Mouse (Mus musculus): ENCODE measurements around the gene Fras1. TPM values are rescaled to one million over a fixed set of nuclear protein-coding genes. Genes with fewer than 3 reads are reported as not detected.

Gene Fras1
- polyA plus RNA-seq, 1 experiment from 2014 or later, result 7.1 TPM

DNA sequence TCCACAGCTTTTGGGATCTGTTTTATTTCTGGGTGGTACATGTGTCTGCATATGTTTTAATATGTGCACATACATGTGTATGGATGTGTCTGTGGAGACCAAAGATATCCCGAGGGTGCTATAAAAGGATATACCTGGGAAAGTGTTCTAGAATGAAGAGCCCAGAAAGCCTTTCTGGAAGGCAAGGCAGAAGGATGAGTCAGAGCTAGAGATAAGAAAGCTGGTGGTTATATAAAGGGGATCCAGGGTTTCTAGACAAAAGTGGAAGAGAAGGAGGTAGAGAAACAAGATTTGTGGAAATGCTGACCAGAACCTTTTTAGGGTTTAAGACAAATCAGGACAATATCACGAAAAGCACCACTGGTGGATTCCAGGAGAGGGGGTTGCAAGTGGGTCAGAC lies 267.5 kb downstream of the Fras1 start:
- ATAC-seq (ENCODE audit: low FRiP score, low read depth), result no peak
- no peak overlapping the region for H3K27ac ChIP-seq (replicated peaks)
- H3K27me3 ChIP-seq, result no peaks in the 10 kb centered on the region
- no peaks in the 10 kb centered on the region for H3K9me3 ChIP-seq
- H3K4me1 ChIP-seq (replicated peaks), result no peaks in the 10 kb centered on the region
- no peak overlapping the region for H3K4me2 ChIP-seq
- no peak overlapping the region for H3K4me3 ChIP-seq
- H3K9ac ChIP-seq, result no peak overlapping the region
- 94% methylated on average over 2 of the region's 2 CpGs for WGBS
- H3K36me3 ChIP-seq, result no peaks in the 10 kb centered on the region

DNA sequence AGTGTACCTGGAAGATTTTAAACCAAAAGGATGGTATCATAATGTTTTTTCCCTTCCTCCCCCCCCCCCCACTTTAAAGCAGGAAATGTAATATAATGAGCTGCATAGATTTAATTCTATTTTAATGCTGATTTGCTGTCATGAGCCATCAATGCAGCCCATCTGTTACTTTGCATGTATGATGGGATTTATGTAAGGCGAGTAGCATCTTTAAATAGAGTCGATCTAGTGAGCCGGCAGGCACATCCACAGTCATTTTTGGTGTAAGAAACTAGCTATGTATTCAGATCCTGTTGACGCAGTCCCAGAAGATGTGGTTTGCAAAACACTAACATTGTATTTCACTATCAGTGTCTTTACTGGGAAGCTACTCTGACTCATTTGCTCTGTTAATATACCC lies 301.9 kb downstream of the Fras1 start:
- Histone ChIP-seq H3K27ac (replicated peaks) (no peak overlapping the region), H3K9me3 (no peaks in the 10 kb centered on the region), H3K36me3 (no peaks in the 10 kb centered on the region), H3K4me1 (replicated peaks) (no peaks in the 10 kb centered on the region), H3K27me3 (no peaks in the 10 kb centered on the region), H3K9ac (no peak overlapping the region), H3K4me3 (no peak overlapping the region), H3K4me2 (no peak overlapping the region)
- no peak for ATAC-seq (ENCODE audit: low FRiP score, low read depth)
- 72% methylated on average over 4 of the region's 4 CpGs for WGBS

DNA sequence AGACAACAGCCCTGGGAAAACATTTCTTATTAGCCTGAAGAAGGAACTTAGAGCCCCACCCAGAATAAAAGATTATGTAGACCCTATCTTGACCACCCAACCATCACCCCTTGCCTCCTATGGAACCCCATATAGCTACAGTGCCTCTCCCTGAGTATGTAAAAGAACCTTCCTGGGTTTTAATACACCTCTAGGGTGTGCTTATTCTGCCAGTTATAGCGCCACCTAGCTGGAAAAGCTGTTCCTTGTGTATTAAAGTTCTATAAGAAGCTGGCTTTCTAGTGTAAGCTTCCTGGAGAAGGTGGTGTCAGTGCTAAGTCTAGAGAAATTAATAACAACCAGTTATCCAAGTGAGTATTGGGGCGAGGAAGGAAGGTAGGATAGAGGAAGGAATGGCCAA lies 303.7 kb downstream of the Fras1 start:
- no peaks in the 10 kb centered on the region for H3K36me3 ChIP-seq
- 35% methylated on average over 2 of the region's 2 CpGs for WGBS
- H3K27ac ChIP-seq (replicated peaks), result no peak overlapping the region
- no peaks in the 10 kb centered on the region for H3K9me3 ChIP-seq
- H3K27me3 ChIP-seq, result no peaks in the 10 kb centered on the region
- no peak overlapping the region for H3K4me2 ChIP-seq
- no peaks in the 10 kb centered on the region for H3K4me1 ChIP-seq (replicated peaks)
- H3K9ac ChIP-seq, result no peak overlapping the region
- no peak overlapping the region for H3K4me3 ChIP-seq
- ATAC-seq (ENCODE audit: low FRiP score, low read depth), result no peak

DNA sequence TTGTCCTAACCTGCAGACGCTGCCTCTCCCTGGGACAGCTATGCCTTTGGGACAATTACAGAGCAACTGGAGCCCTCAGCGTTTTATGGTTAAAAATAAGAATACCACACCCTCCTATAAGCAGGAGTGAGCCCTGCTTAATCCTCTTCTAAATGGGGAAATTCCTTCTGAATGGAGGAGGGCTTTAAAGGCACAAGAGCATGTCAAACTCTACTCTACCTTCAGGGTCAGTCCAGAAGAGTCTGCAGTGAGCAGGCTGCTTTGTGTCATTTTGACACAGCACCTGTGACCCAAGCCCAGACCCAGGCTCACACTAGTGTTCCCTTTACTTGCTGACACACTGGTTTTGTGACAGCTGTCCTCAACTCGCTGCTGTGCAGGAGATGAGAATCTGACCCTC lies 307.3 kb downstream of the Fras1 start:
- no peak overlapping the region for H3K9ac ChIP-seq
- H3K4me3 ChIP-seq, result no peak overlapping the region
- 55% methylated on average over 3 of the region's 3 CpGs for WGBS
- H3K4me1 ChIP-seq (replicated peaks), result no peaks in the 10 kb centered on the region
- no peaks in the 10 kb centered on the region for H3K27me3 ChIP-seq
- H3K4me2 ChIP-seq, result no peak overlapping the region
- no peaks in the 10 kb centered on the region for H3K36me3 ChIP-seq
- ATAC-seq (ENCODE audit: low FRiP score, low read depth), result no peak
- H3K27ac ChIP-seq (replicated peaks), result no peak overlapping the region
- no peaks in the 10 kb centered on the region for H3K9me3 ChIP-seq

DNA sequence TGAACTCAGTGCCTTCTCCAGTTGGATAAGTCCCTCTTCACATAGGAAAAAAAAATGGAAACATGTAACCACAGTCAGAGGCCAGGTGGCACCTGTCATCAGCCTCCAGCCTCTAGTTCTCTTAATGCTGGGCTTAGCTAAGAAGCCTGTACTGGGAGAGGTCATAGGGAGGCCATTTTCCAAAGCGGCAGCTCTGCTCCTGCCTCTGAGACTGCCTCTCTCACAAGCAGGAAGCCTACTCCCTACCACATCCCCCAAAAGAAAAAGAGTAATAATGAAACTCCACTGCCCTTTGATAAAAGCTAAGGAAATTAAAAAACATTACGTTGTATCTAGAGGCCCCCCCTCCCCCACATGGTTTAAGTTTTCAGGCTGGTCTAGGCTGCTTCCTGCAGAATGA lies 309.0 kb downstream of the Fras1 start:
- H3K9me3 ChIP-seq, result no peaks in the 10 kb centered on the region
- H3K9ac ChIP-seq, result no peak overlapping the region
- no peaks in the 10 kb centered on the region for H3K27me3 ChIP-seq
- H3K27ac ChIP-seq (replicated peaks), result no peak overlapping the region
- no peaks in the 10 kb centered on the region for H3K36me3 ChIP-seq
- 93% methylated on average over 2 of the region's 2 CpGs for WGBS
- H3K4me3 ChIP-seq, result no peak overlapping the region
- ATAC-seq (ENCODE audit: low FRiP score, low read depth), result no peak
- H3K4me2 ChIP-seq, result no peak overlapping the region
- H3K4me1 ChIP-seq (replicated peaks), result no peaks in the 10 kb centered on the region

DNA sequence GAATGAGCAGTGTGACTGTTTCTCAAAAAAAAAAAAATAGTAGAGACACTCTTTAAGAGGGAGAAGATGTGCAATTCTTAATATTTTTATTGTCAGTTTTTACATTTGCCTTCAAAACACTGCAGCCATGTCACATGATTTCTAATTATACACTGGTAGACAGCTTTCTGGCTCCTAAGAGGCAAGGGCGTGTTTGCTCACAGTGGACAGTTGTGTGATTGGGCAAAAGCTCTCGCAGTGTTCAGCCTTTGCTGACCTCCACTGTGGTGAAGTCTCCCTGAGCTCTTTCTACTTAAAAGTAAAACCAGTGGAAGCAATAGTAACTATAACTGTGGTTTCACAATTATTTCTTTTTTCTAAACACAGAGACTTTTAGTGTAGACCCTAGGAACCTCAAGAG lies 315.1 kb downstream of the Fras1 start:
- Histone ChIP-seq H3K27ac (replicated peaks) (no peak overlapping the region), H3K9ac (no peak overlapping the region), H3K4me1 (replicated peaks) (no peaks in the 10 kb centered on the region), H3K36me3 (no peaks in the 10 kb centered on the region), H3K4me3 (no peak overlapping the region), H3K9me3 (no peaks in the 10 kb centered on the region), H3K4me2 (no peak overlapping the region), H3K27me3 (no peaks in the 10 kb centered on the region)
- WGBS, result 82% methylated on average over 2 of the region's 2 CpGs
- no peak for ATAC-seq (ENCODE audit: low FRiP score, low read depth)

DNA sequence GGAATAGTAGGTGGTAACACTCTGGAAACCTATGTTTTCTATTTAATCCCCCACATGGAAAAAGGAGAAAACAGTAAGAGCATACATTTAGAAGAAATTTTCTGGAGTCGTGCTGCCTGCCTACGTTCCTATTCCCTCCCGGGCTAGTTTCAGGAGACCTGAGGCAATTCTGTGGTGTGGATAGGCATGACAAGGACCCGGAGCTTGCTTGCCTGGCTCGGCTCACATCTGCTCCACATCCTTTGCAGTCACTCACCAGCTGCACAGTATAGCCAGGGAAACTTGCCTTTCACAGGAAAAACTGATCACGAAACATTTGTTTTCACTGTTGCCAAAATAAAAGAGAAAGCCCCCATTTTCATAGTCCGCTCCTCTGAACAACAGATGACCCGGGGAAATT lies 325.2 kb downstream of the Fras1 start:
- Histone ChIP-seq H3K4me2 (no peak overlapping the region), H3K4me1 (replicated peaks) (peaks cover 9% of the 10 kb centered on the region), H3K4me3 (no peak overlapping the region), H3K27me3 (no peaks in the 10 kb centered on the region), H3K27ac (replicated peaks) (no peak overlapping the region), H3K36me3 (no peaks in the 10 kb centered on the region), H3K9ac (no peak overlapping the region), H3K9me3 (no peaks in the 10 kb centered on the region)
- no peak for ATAC-seq (ENCODE audit: low FRiP score, low read depth)
- WGBS, result 69% methylated on average over 8 of the region's 8 CpGs

DNA sequence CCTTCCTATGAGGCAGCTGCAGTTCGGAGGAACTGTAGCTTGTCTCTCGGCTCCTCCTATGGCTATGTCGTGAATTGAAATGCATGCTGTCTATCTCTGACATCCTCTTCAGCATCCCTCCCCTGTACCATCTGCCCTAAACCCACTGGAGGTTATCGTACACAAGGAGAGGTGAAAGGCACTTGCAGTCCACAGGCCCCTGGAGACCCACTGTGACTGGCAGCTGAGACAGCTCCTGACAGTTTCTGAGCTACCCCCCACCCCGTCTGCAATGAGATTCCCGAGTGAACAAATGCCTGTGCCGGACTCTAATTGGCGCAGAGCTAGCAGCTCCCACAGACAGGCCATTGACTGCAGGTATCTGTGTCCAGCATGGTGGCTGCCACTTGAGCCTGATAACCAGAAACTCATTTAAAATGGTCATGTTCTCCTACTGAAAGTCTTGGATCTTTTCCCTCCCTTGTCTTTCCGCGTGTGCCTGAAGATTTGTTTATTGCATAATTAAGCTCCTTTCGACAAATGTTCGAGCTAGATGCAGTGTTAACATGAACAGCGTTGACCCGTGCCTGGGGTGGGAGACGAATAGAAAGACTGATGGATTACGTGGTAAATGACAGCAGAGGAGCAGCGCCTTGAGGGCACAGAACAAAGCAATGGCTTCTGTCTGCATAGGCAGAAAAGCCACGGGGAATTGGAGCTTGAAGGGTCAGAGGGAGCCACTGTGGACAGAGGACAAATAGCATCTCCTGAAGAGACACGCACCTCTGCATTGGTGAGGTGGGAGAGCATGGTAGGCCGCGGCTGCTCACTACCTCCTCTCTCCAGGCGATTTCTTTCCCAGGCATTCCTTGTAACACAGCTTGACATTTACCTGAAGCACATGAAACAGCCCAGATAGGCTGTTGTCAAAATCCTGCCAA lies 329.2 kb downstream of the Fras1 start:
- Histone ChIP-seq H3K36me3 (no peaks in the 10 kb centered on the region), H3K4me2 (peak overlapping the region; percentile 20), H3K27ac (replicated peaks) (no peak overlapping the region), H3K27me3 (no peaks in the 10 kb centered on the region), H3K4me1 (replicated peaks) (peaks cover 9% of the 10 kb centered on the region), H3K9ac (no peak overlapping the region), H3K9me3 (no peaks in the 10 kb centered on the region), H3K4me3 (no peak overlapping the region)
- 21% methylated on average over 22 of the region's 22 CpGs for WGBS
- ATAC-seq (ENCODE audit: low FRiP score, low read depth), result peak; percentile 72

DNA sequence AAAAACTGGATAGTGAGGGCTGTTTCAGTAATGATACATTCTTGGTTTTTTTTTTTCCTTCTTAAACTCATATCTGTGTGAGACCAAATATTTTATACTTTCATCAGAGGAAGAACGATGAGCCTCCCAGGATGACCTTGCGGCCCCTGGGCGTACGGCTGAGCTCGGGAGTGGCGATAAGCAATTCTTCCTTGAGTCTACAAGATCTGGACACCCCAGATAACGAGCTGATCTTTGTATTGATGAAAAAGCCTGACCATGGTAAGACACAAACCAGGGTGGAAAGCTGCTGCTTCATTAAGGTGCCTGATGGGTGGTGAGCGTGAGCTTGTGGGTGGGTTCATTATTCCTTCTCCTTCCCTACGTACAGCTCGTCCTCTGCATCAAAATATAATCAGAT lies 334.8 kb downstream of the Fras1 start:
- Histone ChIP-seq H3K4me3 (no peak overlapping the region), H3K27me3 (no peaks in the 10 kb centered on the region), H3K4me2 (no peak overlapping the region), H3K27ac (replicated peaks) (no peak overlapping the region), H3K4me1 (replicated peaks) (peaks cover 11% of the 10 kb centered on the region), H3K9me3 (no peaks in the 10 kb centered on the region), H3K36me3 (no peaks in the 10 kb centered on the region), H3K9ac (no peak overlapping the region)
- 72% methylated on average over 10 of the region's 10 CpGs for WGBS
- no peak for ATAC-seq (ENCODE audit: low FRiP score, low read depth)

DNA sequence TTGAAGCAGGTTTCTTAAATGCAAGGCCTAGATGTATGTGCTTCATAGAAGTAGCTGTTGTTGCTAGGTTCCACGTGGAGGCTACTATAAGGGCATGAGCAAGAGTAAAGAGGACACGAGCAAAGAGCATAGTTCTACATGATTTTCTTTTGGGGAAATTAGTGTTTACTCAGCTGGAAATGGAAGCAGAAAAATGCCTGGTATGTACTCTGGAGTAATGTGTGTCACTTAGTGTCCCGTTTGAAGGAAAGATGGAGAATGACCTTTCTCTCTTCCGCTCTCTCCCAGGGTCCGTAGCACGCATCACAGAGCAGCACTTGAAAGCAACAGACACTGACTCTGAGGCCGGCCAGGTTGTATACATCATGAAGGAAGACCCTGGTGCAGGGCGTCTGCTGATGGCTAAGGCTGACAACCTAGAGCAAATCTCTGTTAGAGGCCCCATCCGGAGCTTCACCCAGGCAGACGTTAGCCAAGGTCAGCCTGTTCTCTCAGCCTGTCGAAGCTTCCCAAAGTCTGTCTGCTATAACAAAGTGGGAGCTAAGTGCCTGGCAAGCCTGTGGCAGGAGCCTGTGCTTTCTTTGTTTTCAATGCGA lies 338.4 kb downstream of the Fras1 start:
- WGBS, result 58% methylated on average over 12 of the region's 12 CpGs
- no peaks in the 10 kb centered on the region for H3K36me3 ChIP-seq
- no peaks in the 10 kb centered on the region for H3K27me3 ChIP-seq
- H3K27ac ChIP-seq (replicated peaks), result peak overlapping the region; percentile 57
- no peaks in the 10 kb centered on the region for H3K9me3 ChIP-seq
- ATAC-seq (ENCODE audit: low FRiP score, low read depth), result no peak
- H3K4me3 ChIP-seq, result no peak overlapping the region
- no peak overlapping the region for H3K9ac ChIP-seq
- H3K4me2 ChIP-seq, result no peak overlapping the region
- peaks cover 24% of the 10 kb centered on the region for H3K4me1 ChIP-seq (replicated peaks)

DNA sequence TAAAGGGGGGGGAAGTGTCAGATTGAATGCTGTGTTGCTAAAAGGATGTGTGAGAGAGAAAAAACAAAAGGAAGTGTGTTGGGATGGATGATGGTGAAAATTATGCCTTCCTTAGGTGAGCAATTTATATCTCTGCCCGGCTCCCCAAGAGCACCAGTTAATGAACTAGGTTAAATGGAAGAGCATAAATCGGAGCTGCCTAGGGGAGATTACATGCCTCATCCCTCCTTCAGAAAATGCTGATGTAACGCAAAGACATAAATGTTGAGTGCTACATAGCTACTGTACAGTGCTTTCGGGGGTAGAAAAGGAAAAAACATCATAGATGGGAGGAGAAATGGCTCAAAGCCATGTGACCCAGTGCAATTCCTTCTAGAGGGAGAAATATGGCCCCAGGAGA lies 339.0 kb downstream of the Fras1 start:
- no peak overlapping the region for H3K9ac ChIP-seq
- H3K4me3 ChIP-seq, result no peak overlapping the region
- H3K4me2 ChIP-seq, result no peak overlapping the region
- WGBS, result 54% methylated on average over 4 of the region's 4 CpGs
- H3K4me1 ChIP-seq (replicated peaks), result peaks cover 24% of the 10 kb centered on the region
- no peaks in the 10 kb centered on the region for H3K27me3 ChIP-seq
- no peaks in the 10 kb centered on the region for H3K9me3 ChIP-seq
- no peaks in the 10 kb centered on the region for H3K36me3 ChIP-seq
- 0 out of 2 replicates have a peak overlapping the region, but pooled peaks have one; percentile 57 for H3K27ac ChIP-seq (replicated peaks)
- ATAC-seq (ENCODE audit: low FRiP score, low read depth), result 0 out of 2 replicates have a peak, but pooled peaks have one; percentile 15

DNA sequence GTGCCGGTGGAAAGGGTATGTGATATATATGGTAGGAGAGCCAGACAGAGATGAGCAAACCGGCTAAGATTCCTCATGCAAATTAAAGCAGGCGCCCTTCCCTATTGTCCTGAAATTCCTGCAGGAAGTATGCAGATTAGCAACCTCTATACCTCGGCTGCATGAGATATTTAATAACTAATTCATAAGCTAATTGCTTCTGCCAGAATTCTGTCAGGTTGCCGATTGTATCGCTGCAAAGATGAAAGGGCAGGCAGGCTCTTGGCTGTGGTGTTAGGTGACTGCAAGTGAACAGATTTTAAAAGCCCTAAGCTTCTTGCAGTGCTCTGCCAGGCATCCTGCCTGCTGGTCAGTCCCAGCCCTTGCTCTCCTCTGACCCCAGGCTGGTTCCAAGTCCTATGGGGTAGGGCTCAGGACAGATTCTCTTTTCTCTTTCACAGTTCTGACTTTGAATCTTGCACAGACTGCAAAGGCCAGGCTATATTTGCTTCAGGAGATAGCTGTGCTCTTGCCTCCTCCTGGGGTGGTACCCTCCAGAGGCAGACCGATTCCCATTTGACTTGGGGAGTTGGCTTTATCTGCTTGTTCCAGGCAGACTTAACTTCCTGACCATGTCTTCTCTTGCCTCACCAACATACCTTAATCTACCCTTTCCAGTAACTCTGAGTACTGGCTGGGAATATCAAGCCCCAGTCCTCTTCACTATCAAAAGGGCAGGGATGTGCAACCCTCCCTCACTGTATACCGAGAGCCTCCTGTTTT lies 342.7 kb downstream of the Fras1 start:
- ATAC-seq (ENCODE audit: low FRiP score, low read depth), result peak; percentile 52
- no peaks in the 10 kb centered on the region for H3K36me3 ChIP-seq
- 36% methylated on average over 8 of the region's 8 CpGs for WGBS
- H3K9me3 ChIP-seq, result no peaks in the 10 kb centered on the region
- no peak overlapping the region; the same call in 1 of the 2 replicates for H3K27ac ChIP-seq (replicated peaks)
- H3K9ac ChIP-seq, result no peak overlapping the region
- H3K27me3 ChIP-seq, result no peaks in the 10 kb centered on the region
- H3K4me3 ChIP-seq, result no peak overlapping the region
- H3K4me1 ChIP-seq (replicated peaks), result peaks cover 24% of the 10 kb centered on the region
- H3K4me2 ChIP-seq, result no peak overlapping the region; the same call in 1 of the 2 replicates

Data from hindbrain, embryonic 15.5 days (tissue).